Mouse (Mus musculus): ENCODE data around the gene Zfp507.
A peak's percentile ranks its signal among the peaks of the same experiment; 100 is the strongest.

The Zfp507 gene

DNA sequence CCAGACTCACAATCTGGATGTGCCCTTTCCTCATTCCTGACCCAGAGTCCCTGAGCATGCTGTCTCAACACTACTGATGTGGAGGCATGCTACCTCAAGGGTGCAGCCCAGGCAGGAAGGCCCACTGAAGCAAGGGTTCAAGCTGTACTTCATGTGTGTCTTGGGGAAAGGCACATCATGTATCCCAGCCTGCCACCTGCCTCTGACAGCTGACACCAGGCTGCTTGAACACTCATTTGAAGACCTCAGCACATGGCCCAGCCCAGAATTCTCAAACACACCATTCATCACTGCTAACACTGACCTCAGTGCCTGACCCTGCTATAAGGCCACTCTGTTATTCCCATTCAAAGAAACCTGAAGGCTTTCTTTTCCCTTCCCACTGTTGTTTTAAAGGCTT lies 20.6 kb downstream of the Zfp507 start:
- no peak for DNase-seq (ENCODE audit: low spot score)

DNA sequence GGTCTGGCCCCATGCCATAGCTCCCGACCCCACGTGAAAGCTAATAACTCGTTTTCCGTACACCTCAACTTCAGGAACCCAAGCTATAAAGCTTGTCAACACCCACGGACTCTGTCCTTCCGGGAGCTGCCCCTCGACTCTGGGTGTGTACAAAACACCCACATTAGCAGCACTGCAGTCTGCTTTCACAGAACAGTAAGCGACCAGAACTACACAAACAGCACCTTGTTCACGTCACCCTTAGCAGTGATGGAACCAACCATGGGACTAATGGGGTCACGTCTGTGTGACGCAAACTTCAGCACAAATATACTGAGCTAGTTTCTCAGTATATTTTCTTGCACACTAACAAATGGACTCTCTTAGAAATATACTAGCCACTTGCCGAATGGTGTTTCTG lies 28.7 kb downstream of the Zfp507 start:
- no peak for DNase-seq (ENCODE audit: low spot score)

GRCm38 (mm10) chr7:35772347-35772746 lies 30.5 kb downstream of the Zfp507 start:
- no peak for DNase-seq (ENCODE audit: low spot score)

- DNase-seq (ENCODE audit: low spot score): no peak
Observed at GRCm38 (mm10) chr7:35771106-35771505, 31.7 kb downstream of the Zfp507 start.

DNA sequence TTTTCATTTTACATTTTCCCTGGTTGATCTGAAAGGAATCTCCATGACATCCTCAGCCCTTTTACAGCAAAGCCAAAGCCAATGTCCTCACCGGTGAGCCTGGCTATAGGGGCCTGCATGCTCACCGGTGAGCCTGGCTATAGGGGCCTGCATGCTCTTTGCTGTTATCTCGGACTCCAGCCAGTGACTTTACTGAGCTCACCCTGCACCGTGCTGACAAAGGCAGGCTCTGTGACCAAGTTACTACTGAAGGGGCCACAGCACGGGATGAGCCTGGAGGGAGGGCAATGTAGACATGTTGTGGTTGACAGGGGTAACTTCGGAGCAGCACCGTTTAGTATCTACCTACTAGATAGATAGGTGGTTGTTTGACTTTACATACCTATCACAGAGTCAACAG lies 32.7 kb downstream of the Zfp507 start:
- no peak for DNase-seq (ENCODE audit: low spot score)

DNA sequence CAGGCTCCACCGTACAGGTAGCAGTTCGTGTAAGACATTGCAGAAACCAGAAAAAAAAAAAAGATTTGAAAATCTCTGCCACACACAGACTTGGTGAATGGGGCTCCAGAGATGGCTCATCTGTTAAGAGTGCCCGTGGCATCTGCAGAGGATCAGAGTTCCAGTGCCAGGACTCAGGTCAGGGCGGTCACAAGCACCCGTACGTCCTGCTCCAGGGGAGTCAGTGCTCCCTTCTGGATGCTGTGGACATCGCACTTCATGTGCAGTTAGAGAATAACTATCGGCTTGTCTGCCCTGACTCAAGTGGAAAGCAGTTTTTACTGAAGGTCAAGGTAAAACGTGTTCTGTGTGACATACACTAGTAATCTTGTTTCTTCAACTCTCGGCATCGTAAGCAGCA lies 38.3 kb downstream of the Zfp507 start:
- DNase-seq (ENCODE audit: low spot score): no peak

GRCm38 (mm10) chr7:35761801-35762200 lies 41.0 kb downstream of the Zfp507 start:
- DNase-seq (ENCODE audit: low spot score): no peak

GRCm38 (mm10) chr7:35759602-35760001 lies 43.2 kb downstream of the Zfp507 start:
- no peak for DNase-seq (ENCODE audit: low spot score)

- DNase-seq (ENCODE audit: low spot score): peak; percentile 3
Observed at GRCm38 (mm10) chr7:35756510-35757440, 46.0 kb downstream of the Zfp507 start.

GRCm38 (mm10) chr7:35754886-35755168 lies 48.0 kb downstream of the Zfp507 start:
- DNase-seq (ENCODE audit: low spot score): no peak

DNA sequence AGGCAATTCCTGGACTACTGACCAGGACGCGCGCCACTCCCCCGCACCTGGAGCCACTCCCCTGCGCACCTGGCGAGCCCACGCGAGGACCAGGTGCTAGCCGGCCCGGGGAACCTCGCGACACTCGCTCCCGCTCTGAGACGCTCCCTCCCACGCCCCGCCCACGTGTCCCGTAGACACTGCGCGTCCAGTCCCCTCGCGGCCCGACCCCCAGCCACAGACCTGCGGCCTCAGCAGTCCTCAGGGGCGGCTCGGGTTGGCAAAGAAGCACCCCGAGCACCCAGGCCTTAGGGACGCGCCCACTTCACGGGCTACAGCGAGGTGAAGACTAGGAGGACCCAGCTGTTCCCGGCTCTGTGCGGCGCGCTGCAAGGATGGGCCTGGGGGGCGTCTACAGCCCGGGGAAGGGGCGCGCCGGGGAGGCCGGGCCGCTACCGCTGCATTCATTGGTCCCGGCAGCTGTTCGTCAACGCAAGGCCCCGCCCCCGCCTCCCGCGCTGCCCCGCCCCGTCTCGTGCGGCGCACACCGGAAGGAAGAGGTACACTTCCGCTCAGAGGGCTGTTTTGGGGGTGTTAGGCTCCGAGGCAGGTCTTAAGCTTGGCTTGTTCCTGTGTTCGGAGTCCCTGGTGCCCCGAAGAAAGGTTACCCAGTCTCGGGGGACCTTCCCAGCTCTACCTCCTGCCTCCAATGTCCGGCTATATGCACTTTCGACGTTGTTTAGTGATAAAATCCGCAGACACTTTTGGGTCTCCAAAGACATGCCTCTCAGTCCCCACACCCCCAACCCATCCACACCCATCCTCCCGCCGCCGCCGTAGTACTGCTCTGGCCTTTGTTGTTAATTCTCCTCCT lies 48.5 kb downstream of the Zfp507 start, which contains the start of gene Dpy19l3:
Dpy19l3 (minus strand) TSS at position 422 of the 853 bp plus-strand sequence.
- peak; percentile 78 for DNase-seq (ENCODE audit: low spot score)

DNA sequence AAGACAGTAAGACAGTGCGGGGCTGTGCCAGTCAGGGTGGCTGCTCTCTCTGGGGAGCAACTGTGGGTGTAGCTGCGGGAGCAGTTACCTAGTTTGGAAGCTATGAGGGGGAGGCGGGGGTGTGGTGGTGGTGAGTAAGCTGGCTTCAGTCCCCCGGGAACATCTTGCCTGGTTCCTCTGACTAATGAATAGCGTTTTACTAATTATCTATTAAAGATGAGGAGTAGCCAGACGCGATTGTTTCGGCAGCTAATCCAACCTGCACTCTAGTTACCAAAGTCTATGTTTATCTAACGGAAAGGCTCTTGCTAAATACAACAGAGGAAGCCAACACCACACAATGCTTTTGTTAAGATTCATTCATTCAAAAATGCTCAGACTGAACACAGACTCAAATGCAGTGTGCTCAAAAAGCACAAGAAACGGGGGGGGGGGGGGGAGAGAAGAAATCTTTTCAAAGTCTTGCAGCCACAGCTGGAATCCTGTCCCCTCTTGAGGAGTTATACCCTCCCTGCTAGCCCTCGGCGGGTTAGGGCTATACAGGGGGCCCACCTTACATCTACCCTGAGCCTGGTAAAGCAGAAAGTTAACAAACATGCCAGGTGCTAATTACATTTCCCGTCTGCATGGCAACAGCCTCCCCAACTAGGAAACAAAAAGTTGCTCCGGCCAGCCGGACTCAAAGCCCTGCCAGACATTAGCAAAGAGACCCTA lies 49.3 kb downstream of the Zfp507 start:
- no peak for DNase-seq (ENCODE audit: low spot score)

DNA sequence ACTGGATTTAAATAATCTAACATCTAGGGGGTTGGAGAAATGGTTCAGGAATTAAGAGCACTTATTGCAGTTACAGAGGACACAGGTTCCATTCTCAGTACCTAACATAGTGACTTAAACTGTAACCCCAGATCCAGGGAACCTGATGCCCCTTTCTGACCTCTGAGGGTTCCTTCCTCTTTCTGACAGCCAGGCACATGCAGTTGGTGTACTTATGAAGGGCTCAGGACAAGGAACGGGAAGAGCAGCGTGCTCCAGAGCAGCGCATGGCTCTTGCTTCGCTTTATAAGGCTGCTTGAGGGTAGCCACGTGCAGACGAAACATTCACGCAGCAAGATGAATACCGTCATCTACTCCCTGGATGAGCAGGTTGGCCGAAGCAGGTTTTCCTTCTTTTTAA lies 51.9 kb downstream of the Zfp507 start:
- no peak for DNase-seq (ENCODE audit: low spot score)

DNA sequence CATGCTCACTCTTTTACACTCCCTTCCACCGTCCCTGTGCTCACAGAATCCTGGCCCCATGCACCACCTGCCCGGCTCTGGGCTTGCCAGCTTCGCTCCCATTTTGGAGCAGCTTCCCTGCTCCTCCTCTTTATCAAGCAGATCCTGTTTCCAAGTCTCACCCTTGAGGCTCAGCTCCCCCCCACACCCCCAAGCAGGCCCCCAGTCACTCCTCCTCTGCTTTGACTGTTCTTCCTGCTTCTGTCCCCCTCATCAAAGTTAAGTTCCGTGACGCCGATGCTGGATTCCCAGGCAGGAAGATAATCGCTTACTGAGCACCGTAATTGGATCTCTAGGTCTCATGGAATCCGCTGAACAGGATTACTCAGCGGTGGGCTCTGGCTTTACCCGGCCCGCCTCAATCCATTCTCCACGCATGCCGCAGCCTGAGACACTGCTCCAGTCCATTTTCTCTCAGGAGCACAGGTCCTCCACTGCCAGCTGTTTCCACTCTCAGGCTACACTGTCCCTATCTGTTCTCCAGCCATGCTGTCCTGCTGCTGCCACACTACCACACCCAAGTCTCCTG lies 55.3 kb downstream of the Zfp507 start:
- no peak for DNase-seq (ENCODE audit: low spot score)

GRCm38 (mm10) chr7:35746686-35747396 lies 56.0 kb downstream of the Zfp507 start:
- DNase-seq (ENCODE audit: low spot score): no peak

DNA sequence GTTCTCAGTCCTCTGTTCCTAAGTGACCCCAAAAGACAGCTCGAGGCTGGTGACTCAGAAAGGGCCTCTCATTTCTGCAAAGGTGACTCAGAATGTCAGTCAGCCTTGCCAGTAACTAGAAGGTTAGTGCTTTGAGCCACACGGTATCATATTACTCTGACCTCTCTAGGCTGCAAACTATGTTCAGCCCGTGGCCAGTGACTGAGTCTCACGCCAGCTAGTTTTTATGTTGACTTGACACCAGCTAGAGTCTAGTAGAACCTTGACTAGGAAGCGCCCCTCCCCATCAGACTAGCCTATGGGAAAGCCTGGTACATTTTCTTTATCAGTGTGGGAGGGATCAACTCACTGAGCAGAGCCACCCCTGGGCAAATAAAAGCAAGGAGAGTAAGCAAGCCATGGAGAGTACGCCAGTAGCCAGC lies 57.5 kb downstream of the Zfp507 start:
- no peak for DNase-seq (ENCODE audit: low spot score)

- no peak for DNase-seq (ENCODE audit: low spot score)
Observed at GRCm38 (mm10) chr7:35744771-35745170, 58.0 kb downstream of the Zfp507 start.

- no peak for DNase-seq (ENCODE audit: low spot score)
Observed at GRCm38 (mm10) chr7:35742310-35742709, 60.5 kb downstream of the Zfp507 start.

GRCm38 (mm10) chr7:35741858-35742257 lies 60.9 kb downstream of the Zfp507 start:
- DNase-seq (ENCODE audit: low spot score): no peak

- peak; percentile 22 for DNase-seq (ENCODE audit: low spot score)
Observed at GRCm38 (mm10) chr7:35740489-35741230, 62.1 kb downstream of the Zfp507 start.

- DNase-seq (ENCODE audit: low spot score): no peak
Observed at GRCm38 (mm10) chr7:35738871-35739270, 63.9 kb downstream of the Zfp507 start.
